Mouse (Mus musculus) hindbrain, embryonic 16.5 days (tissue): ENCODE results near the gene Olfr1335. TPM values are rescaled to one million over a fixed set of nuclear protein-coding genes. Genes with fewer than 3 reads are reported as not detected.
"Not testable (repeated sequence)": the region's sequence is repeated elsewhere in the genome, so short reads cannot be mapped to it uniquely, and the experiment has no call there.

Experiments
- ATAC-seq: fragments of 200-750 bp; cut with Nextera tagmentation; 2 replicates; pipeline ENCODE4 v1.8.0; 2017; ENCODE audit warnings: moderate TSS enrichment, moderate library complexity
- H3K27ac ChIP-seq: fragments of 300-500 bp; sonication (generic); 2 replicates; pipeline ENCODE4 v1.5.1; 2014; ENCODE audit warnings: low read depth, mild to moderate bottlenecking, control low read depth, low read length, moderate library complexity
- H3K27me3 ChIP-seq: fragments of 300-500 bp; sonication (generic); replicated peaks from 2 replicates; pipeline ENCODE4 v1.6.1; 2014; ENCODE audit warnings: low read length; ENCODE audit not compliant: control insufficient read depth, insufficient read depth
- H3K36me3 ChIP-seq: fragments of 300-500 bp; sonication (generic); 2 replicates; pipeline ENCODE4 v1.6.1; 2014; ENCODE audit warnings: mild to moderate bottlenecking, low read length, moderate library complexity, mixed read lengths; ENCODE audit not compliant: control insufficient read depth, insufficient read depth
- H3K4me1 ChIP-seq: fragments of 300-500 bp; sonication (generic); 2 replicates; pipeline ENCODE4 v1.6.1; 2014; ENCODE audit warnings: low read depth, low read length; ENCODE audit not compliant: control insufficient read depth, insufficient read depth
- H3K4me2 ChIP-seq: fragments of 300-500 bp; sonication (generic); 2 replicates; pipeline ENCODE4 v1.6.1; 2014; ENCODE audit warnings: mild to moderate bottlenecking, low read length, control low read depth, moderate library complexity
- H3K4me3 ChIP-seq: fragments of 300-500 bp; sonication (generic); 2 replicates; pipeline ENCODE4 v1.5.1; 2014; ENCODE audit warnings: mild to moderate bottlenecking, low read length, control low read depth, moderate library complexity
- H3K9ac ChIP-seq: fragments of 300-500 bp; sonication (generic); 2 replicates; pipeline ENCODE4 v1.6.1; 2014; ENCODE audit warnings: low read depth, mild to moderate bottlenecking, control low read depth, low read length, moderate library complexity
- H3K9me3 ChIP-seq: fragments of 300-500 bp; sonication (generic); 2 replicates; pipeline ENCODE4 v1.6.1; 2014; ENCODE audit warnings: mild to moderate bottlenecking, low read length, moderate library complexity; ENCODE audit not compliant: control insufficient read depth
- WGBS: fragments of 180-500 bp; shearing (Covaris S2); extraction: QIAGEN DNeasy Blood & Tissue Kit; methylation state at CpG from one replicate; pipeline ENCODE4 v1.1.7; 2014; 5-methylcytosine and 5-hydroxymethylcytosine counted together
- polyA plus RNA-seq: library from polyadenylated mRNA; unstranded; fragments of >200 nt; fragmentation: Nextera tagmentation; extraction: Ambion mirVana; gene quantifications from 2 replicates; pipeline ENCODE4 v1.2.1, GENCODE M21; 2015

Gene Olfr1335
- not detected in 2 replicates for polyA plus RNA-seq

GRCm38 (mm10) chr4:118809844-118810243 lies at the start of gene Olfr1335:
Gene Olfr1335 (minus strand): TSS chr4:118809944.
- Histone ChIP-seq H3K27ac (no peak within 1 kb of the TSS), H3K9ac (no peak within 1 kb of the TSS), H3K4me1 (no peaks in the 10 kb centered on the region), H3K4me3 (no peak within 1 kb of the TSS), H3K4me2 (no peak within 1 kb of the TSS), H3K27me3 (no peaks in the 10 kb centered on the region), H3K9me3 (no peaks in the 10 kb centered on the region), H3K36me3 (no peaks in the 10 kb centered on the region)
- no peak for ATAC-seq
- 92% methylated on average over 4 of the region's 4 CpGs for WGBS

DNA sequence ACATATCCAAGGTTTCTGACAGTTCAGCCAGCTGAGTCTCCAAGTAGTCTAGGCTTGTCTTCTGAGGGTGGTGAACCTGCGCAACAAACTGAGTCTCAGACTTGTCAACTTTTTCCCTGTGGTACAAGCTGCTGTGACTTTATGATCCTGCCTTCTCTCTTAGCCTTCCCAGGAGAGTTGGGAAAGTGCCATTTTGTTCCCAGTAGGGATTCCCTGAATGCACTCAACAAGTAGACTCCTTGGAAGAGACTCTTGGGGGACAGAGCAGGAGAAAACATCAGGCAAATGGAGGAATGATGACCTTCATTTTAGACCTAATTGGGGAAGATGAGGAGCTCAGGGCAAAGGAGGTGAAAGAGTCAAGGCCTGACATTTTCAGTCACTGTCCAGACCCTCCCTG lies 26.4 kb upstream of the Olfr1335 start, which contains the start of gene Olfr1333:
Gene Olfr1333 (minus strand): TSS at position 101 of the 400 bp plus-strand sequence.
- no peaks in the 10 kb centered on the region for H3K36me3 ChIP-seq
- H3K4me1 ChIP-seq: no peaks in the 10 kb centered on the region
- no peaks in the 10 kb centered on the region for H3K27me3 ChIP-seq
- H3K9me3 ChIP-seq: no peaks in the 10 kb centered on the region
- ATAC-seq: no peak
- H3K9ac ChIP-seq: no peak within 1 kb of the TSS
- no peak within 1 kb of the TSS for H3K27ac ChIP-seq
- 91% methylated on average over 1 of the region's 1 CpGs for WGBS
- H3K4me3 ChIP-seq: no peak within 1 kb of the TSS
- H3K4me2 ChIP-seq: no peak within 1 kb of the TSS

- Histone ChIP-seq H3K9ac (no peak overlapping the region), H3K4me2 (no peak overlapping the region), H3K4me3 (no peak overlapping the region), H3K36me3 (no peaks in the 10 kb centered on the region), H3K9me3 (no peaks in the 10 kb centered on the region), H3K27me3 (no peaks in the 10 kb centered on the region), H3K4me1 (no peaks in the 10 kb centered on the region), H3K27ac (no peak overlapping the region)
- WGBS: 75% methylated on average over 1 of the region's 1 CpGs
- no peak for ATAC-seq
These were observed 9.2 kb upstream of the Olfr1335 start for GRCm38 (mm10) chr4:118818921-118819320.

GRCm38 (mm10) chr4:118792796-118793195 lies 16.9 kb downstream of the Olfr1335 start:
- not testable (repeated sequence) for H3K36me3 ChIP-seq, H3K9me3 ChIP-seq, ATAC-seq, H3K27me3 ChIP-seq, H3K27ac ChIP-seq, H3K4me1 ChIP-seq, H3K9ac ChIP-seq, H3K4me3 ChIP-seq, H3K4me2 ChIP-seq

DNA sequence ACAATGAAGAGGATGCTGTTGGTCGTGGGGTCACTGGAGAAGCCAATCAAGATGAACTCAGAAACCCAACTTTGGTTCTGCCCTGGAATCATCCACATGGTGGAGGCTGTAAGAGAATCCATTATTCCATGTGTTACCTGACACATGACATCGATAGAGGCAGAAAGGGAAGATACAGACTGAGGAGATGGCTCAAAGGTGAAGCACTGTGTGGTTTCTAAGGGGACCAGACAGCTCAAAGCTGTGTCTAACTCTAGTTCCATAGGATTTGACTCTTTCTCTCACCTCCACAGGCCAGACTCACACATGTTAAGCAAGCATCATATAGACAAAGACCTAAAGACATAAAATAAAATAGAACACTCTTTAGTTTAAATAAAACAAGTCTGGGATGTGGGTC lies 27.3 kb downstream of the Olfr1335 start, which contains the start of gene Olfr1337:
Gene Olfr1337 (minus strand): TSS at position 101 of the 400 bp plus-strand sequence.
- Histone ChIP-seq H3K4me2 (no peak within 1 kb of the TSS), H3K36me3 (no peaks in the 10 kb centered on the region), H3K9ac (no peak within 1 kb of the TSS), H3K27me3 (no peaks in the 10 kb centered on the region), H3K9me3 (no peaks in the 10 kb centered on the region), H3K4me3 (no peak within 1 kb of the TSS), H3K27ac (no peak within 1 kb of the TSS), H3K4me1 (no peaks in the 10 kb centered on the region)
- 79% methylated on average over 2 of the region's 2 CpGs for WGBS
- ATAC-seq: no peak

Other genes with a start within 250 kb of the Olfr1335 start
- 2.1 and 2.5 TPM in 2 replicates for gene Cfap57, start 189.2 kb downstream of the Olfr1335 start, polyA plus RNA-seq
- 83.0 and 91.8 TPM in 2 replicates for gene Ebna1bp2, start 189.1 kb downstream of the Olfr1335 start, polyA plus RNA-seq
- not detected in 2 replicates for gene Olfr62, start 151.0 kb downstream of the Olfr1335 start, polyA plus RNA-seq
- not detected in 2 replicates for gene Olfr1342, start 117.2 kb downstream of the Olfr1335 start, polyA plus RNA-seq
- gene Olfr1341, start 106.4 kb downstream of the Olfr1335 start, polyA plus RNA-seq: not detected in 2 replicates
- gene Olfr1340, start 89.8 kb downstream of the Olfr1335 start, polyA plus RNA-seq: not detected in 2 replicates
- gene Olfr1339, start 77.8 kb downstream of the Olfr1335 start, polyA plus RNA-seq: not detected in 2 replicates
- not detected in 2 replicates for gene Olfr1338, start 51.2 kb downstream of the Olfr1335 start, polyA plus RNA-seq
- gene Olfr1337, start 27.4 kb downstream of the Olfr1335 start, polyA plus RNA-seq: not detected in 2 replicates
- not detected in 2 replicates for gene Olfr1333, start 26.3 kb upstream of the Olfr1335 start, polyA plus RNA-seq
- gene Olfr1331, start 54.7 kb upstream of the Olfr1335 start, polyA plus RNA-seq: not detected in 2 replicates
- gene Olfr1330, start 78.7 kb upstream of the Olfr1335 start, polyA plus RNA-seq: not detected in 2 replicates
- gene Olfr1329, start 107.5 kb upstream of the Olfr1335 start, polyA plus RNA-seq: not detected in 2 replicates
- not detected in 2 replicates for gene Olfr1328, start 128.7 kb upstream of the Olfr1335 start, polyA plus RNA-seq
- 0.06 and 0.09 TPM in 2 replicates for gene Lao1, start 151.6 kb upstream of the Olfr1335 start, polyA plus RNA-seq